In the genomic region with DNA sequence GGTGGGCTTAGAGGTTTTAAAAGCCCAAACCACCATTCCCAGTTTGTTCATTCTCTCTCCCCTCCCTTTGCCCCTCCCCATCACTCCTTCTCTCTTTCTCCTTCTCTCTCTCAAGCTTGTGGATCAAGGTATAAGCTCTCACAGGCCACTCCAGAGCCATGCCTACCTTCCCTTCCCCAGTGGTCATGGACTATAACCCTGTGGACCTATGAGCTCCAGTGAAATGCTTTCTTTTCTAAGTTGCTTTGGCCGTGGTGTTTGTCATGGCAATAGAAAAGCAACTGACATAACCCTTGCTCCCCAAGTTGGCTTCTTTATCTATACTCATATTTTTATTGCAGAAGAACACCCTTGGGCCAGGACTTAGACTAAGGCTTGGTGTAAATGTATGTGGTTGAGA, we compare ENCODE assay signal across 39 mouse cellular contexts. TPM values are rescaled to one million over a fixed set of nuclear protein-coding genes. Genes with fewer than 3 reads are reported as not detected.
"Had no signal": no experiment of that assay in that cellular context is flagged by ENCODE, and none has a peak within 500 bp of the region (broad histone marks: within the 10 kb centered on the region; RNA-seq: fewer than 3 reads in every experiment).

No protein-coding gene starts in this region.

- H3K9ac ChIP-seq: limb, embryonic 12.5 days; limb, embryonic 13.5 days; limb, embryonic 15.5 days; liver, embryonic 12.5 days; liver, embryonic 13.5 days; liver, embryonic 14.5 days; liver, embryonic 15.5 days; liver, postnatal 0 days; lung, embryonic 14.5 days; lung, embryonic 15.5 days; midbrain, embryonic 12.5 days; midbrain, embryonic 13.5 days; midbrain, embryonic 15.5 days had no signal

- H3K27ac ChIP-seq: limb, embryonic 10.5 days; limb, embryonic 12.5 days; limb, embryonic 13.5 days; limb, embryonic 15.5 days; liver, embryonic 12.5 days; liver, embryonic 13.5 days; liver, embryonic 14.5 days; liver, embryonic 15.5 days; lung, embryonic 15.5 days; macrophage; midbrain, embryonic 10.5 days; midbrain, embryonic 12.5 days; midbrain, embryonic 13.5 days; midbrain, embryonic 15.5 days had no signal

- H3K9me3 ChIP-seq: limb, embryonic 10.5 days; limb, embryonic 12.5 days; limb, embryonic 13.5 days; limb, embryonic 15.5 days; liver, embryonic 12.5 days; liver, embryonic 13.5 days; liver, embryonic 15.5 days; lung, embryonic 15.5 days; megakaryocyte, embryonic 14.5 days; midbrain, embryonic 10.5 days; midbrain, embryonic 12.5 days; midbrain, embryonic 13.5 days; midbrain, embryonic 15.5 days had no signal

- H3K4me3 ChIP-seq: limb, embryonic 10.5 days; limb, embryonic 12.5 days; limb, embryonic 13.5 days; limb, embryonic 15.5 days; liver, embryonic 12.5 days; liver, embryonic 13.5 days; liver, embryonic 15.5 days; lung, embryonic 15.5 days; megakaryocyte, embryonic 14.5 days; midbrain, embryonic 10.5 days; midbrain, embryonic 12.5 days; midbrain, embryonic 13.5 days; midbrain, embryonic 15.5 days; myocyte had no signal

- H3K4me1 ChIP-seq: limb, embryonic 15.5 days; liver, embryonic 12.5 days; liver, embryonic 13.5 days; liver, embryonic 15.5 days; midbrain, embryonic 12.5 days; midbrain, embryonic 15.5 days had no signal

- H3K36me3 ChIP-seq: limb, embryonic 10.5 days; limb, embryonic 12.5 days; limb, embryonic 13.5 days; limb, embryonic 15.5 days; liver, embryonic 12.5 days; liver, embryonic 13.5 days; liver, embryonic 15.5 days; lung, embryonic 15.5 days; midbrain, embryonic 10.5 days; midbrain, embryonic 12.5 days; midbrain, embryonic 13.5 days; midbrain, embryonic 15.5 days had no signal

- H3K27me3 ChIP-seq: limb, embryonic 15.5 days; liver, embryonic 13.5 days; midbrain, embryonic 13.5 days; midbrain, embryonic 15.5 days had no signal

- ATAC-seq: liver, embryonic 12.5 days; liver, postnatal 0 days; lung, postnatal 0 days; midbrain, embryonic 13.5 days; midbrain, embryonic 15.5 days; midbrain, embryonic 16.5 days had no signal

- DNase-seq: left cerebral cortex, postnatal 4 days; liver; liver, embryonic 13.5 days; liver, postnatal 0 days; lung, adult 18-20 months; lung, adult 2 months; lung, embryonic 14.5 days; lung, postnatal 10 days; lung, postnatal 14 days; lung, postnatal 36 days; lung, postnatal 4 days; midbrain, embryonic 14.5 days had no signal

- H3K4me2 ChIP-seq: limb, embryonic 12.5 days; limb, embryonic 13.5 days; limb, embryonic 15.5 days; liver, embryonic 11.5 days; liver, embryonic 12.5 days; liver, embryonic 13.5 days; liver, embryonic 15.5 days; lung, embryonic 14.5 days; lung, embryonic 15.5 days; midbrain, embryonic 11.5 days; midbrain, embryonic 12.5 days; midbrain, embryonic 13.5 days; midbrain, embryonic 15.5 days had no signal

RNA-seq across cellular contexts. Expression of a gene that starts 7.3 kb away (rescaled TPM):
- total RNA-seq: left cerebral cortex, adult 8-10 months; left cerebral cortex, postnatal 25 days; left cerebral cortex, postnatal 36 days; liver, adult 2 months; megakaryocyte progenitor cell, adult 5-6 weeks; megakaryocyte, adult 5-6 weeks; monocyte, adult 5-6 weeks had no signal
- polyA plus RNA-seq: limb, embryonic 10.5 days; limb, embryonic 11.5 days; limb, embryonic 12.5 days; limb, embryonic 13.5 days; liver, adult 2 months; liver, embryonic 11.5 days; liver, embryonic 12.5 days; liver, embryonic 13.5 days; liver, embryonic 14.5 days; liver, embryonic 15.5 days; liver, postnatal 0 days; macrophage; midbrain, embryonic 10.5 days; midbrain, embryonic 11.5 days; midbrain, embryonic 12.5 days; midbrain, embryonic 14.5 days; midbrain, embryonic 16.5 days; myocyte had no signal
